Mouse (Mus musculus): ENCODE measurements around the gene Ugt1a1. TPM values are rescaled to one million over a fixed set of nuclear protein-coding genes. Genes with fewer than 3 reads are reported as not detected.

Gene Ugt1a1
- polyA plus RNA-seq (2015; fragmentation: Nextera tagmentation; extraction: Ambion mirVana), result 1.1 TPM in 1 of 2 replicates, not detected in the other

GRCm38 (mm10) chr1:88211812-88212211 lies at the start of gene Ugt1a1:
TSS of gene Ugt1a1 (plus strand) at chr1:88211959.

GRCm38 (mm10) chr1:88165711-88166110 lies 46.0 kb upstream of the Ugt1a1 start, which contains the start of gene Ugt1a5:
TSS of gene Ugt1a5 (plus strand) at chr1:88166012.

DNA sequence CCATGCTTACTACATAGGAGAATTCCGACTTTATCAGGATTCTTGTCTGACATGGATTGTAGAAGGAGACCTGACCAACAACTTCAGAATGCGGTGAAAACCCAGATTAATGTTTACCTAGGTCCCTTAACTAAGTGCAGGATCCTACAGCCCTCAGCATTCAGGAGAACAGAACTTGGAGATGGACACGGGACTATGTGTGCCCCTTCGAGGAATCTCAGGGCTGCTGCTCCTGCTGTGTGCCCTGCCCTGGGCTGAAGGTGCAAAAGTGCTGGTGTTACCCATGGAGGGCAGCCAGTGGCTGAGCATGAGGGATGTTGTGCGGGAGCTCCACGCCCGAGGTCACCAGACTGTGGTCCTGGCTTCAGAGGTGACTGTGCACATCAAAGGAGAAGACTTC lies 11.3 kb upstream of the Ugt1a1 start, which contains the start of gene Ugt1a2:
Gene Ugt1a2, plus strand, starts transcription at position 146 of the 400 bp plus-strand sequence.

GRCm38 (mm10) chr1:88205294-88205922 lies 6.4 kb upstream of the Ugt1a1 start, which contains the start of gene Dnajb3:
TSS of gene Dnajb3 (minus strand) at chr1:88205782.

DNA sequence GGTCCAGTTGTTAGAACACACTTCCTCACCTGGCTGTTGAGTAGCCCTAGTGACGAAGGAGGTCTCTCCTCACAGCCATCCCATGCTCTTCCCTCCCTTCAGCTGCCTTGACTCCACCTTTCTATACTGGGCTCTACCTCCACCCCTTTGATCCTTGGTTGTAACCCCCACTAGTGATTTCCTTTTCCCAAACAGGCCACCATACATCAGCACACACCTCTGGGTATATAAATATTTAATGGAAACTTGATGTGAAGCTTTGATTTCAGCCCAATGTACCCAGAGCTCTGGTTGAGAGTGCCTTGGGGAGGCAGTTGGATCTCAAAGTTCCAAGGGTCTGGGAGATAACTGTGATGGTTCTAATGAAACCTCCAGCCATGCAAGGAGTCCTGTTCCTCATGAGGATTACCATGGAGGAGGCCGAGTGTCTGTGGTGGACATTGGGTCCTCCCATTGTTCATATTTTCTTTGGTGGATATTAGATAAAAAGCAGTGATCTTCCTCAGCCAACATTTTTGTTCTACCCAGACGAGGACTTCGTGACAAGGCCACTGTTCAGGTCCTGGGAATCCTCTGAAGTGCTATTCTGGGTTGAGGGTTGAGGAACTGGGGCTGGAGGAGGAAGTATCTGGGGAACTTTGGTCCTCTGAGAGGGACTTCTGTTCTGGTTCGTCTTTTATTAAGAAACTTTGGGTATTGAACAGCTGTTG lies 15.1 kb downstream of the Ugt1a1 start, which contains the start of gene Mroh2a:
Gene Mroh2a, plus strand, starts transcription at position 317 of the 710 bp plus-strand sequence.

Other genes with a start within 250 kb of the Ugt1a1 start
- 14.8 and 17.3 TPM in 2 replicates for gene Usp40, start 203.4 kb upstream of the Ugt1a1 start, polyA plus RNA-seq (2015; fragmentation: Nextera tagmentation; extraction: Ambion mirVana)
- gene Ugt1a10, start 156.6 kb upstream of the Ugt1a1 start, polyA plus RNA-seq (2015; fragmentation: Nextera tagmentation; extraction: Ambion mirVana), result not detected in 2 replicates
- gene Ugt1a9, start 141.2 kb upstream of the Ugt1a1 start, polyA plus RNA-seq (2015; fragmentation: Nextera tagmentation; extraction: Ambion mirVana), result not detected in 2 replicates
- not detected in 2 replicates for gene Ugt1a8, start 124.1 kb upstream of the Ugt1a1 start, polyA plus RNA-seq (2015; fragmentation: Nextera tagmentation; extraction: Ambion mirVana)
- 3.1 and 6.4 TPM in 2 replicates for gene Ugt1a7c, start 116.9 kb upstream of the Ugt1a1 start, polyA plus RNA-seq (2015; fragmentation: Nextera tagmentation; extraction: Ambion mirVana)
- 0.21 and 1.00 TPM in 2 replicates for gene Ugt1a6b, start 108.7 kb upstream of the Ugt1a1 start, polyA plus RNA-seq (2015; fragmentation: Nextera tagmentation; extraction: Ambion mirVana)
- 2.5 and 7.9 TPM in 2 replicates for gene Ugt1a6a, start 77.2 kb upstream of the Ugt1a1 start, polyA plus RNA-seq (2015; fragmentation: Nextera tagmentation; extraction: Ambion mirVana)
- not detected in 2 replicates for gene Ugt1a5, start 45.9 kb upstream of the Ugt1a1 start, polyA plus RNA-seq (2015; fragmentation: Nextera tagmentation; extraction: Ambion mirVana)
- gene Ugt1a2, start 11.4 kb upstream of the Ugt1a1 start, polyA plus RNA-seq (2015; fragmentation: Nextera tagmentation; extraction: Ambion mirVana), result not detected in 2 replicates
- gene Dnajb3, start 6.2 kb upstream of the Ugt1a1 start, polyA plus RNA-seq (2015; fragmentation: Nextera tagmentation; extraction: Ambion mirVana), result 6.9 and 9.5 TPM in 2 replicates
- 0.74 and 0.99 TPM in 2 replicates for gene Mroh2a, start 15.0 kb downstream of the Ugt1a1 start, polyA plus RNA-seq (2015; fragmentation: Nextera tagmentation; extraction: Ambion mirVana)
- gene Hjurp, start 65.7 kb downstream of the Ugt1a1 start, polyA plus RNA-seq (2015; fragmentation: Nextera tagmentation; extraction: Ambion mirVana), result 34.1 and 39.7 TPM in 2 replicates
- not detected in 2 replicates for gene Trpm8, start 65.7 kb downstream of the Ugt1a1 start, polyA plus RNA-seq (2015; fragmentation: Nextera tagmentation; extraction: Ambion mirVana)
- gene Spp2, start 195.0 kb downstream of the Ugt1a1 start, polyA plus RNA-seq (2015; fragmentation: Nextera tagmentation; extraction: Ambion mirVana), result 0.15 TPM in 1 of 2 replicates, not detected in the other

All from skeletal muscle tissue, postnatal 0 days (tissue).